Mouse (Mus musculus): ENCODE data around the gene Lrrc8d. TPM values are rescaled to one million over a fixed set of nuclear protein-coding genes. Genes with fewer than 3 reads are reported as not detected.

The Lrrc8d gene
- polyA plus RNA-seq, 1 experiment, result 5.7 TPM

GRCm38 (mm10) chr5:105736365-105736764 is 36.6 kb downstream of the Lrrc8d start:
- no peak for DNase-seq
- no peaks in the 10 kb centered on the region for H3K27me3 ChIP-seq (ENCODE audit: control insufficient read depth, insufficient read depth, low read length)
- H3K27ac ChIP-seq (ENCODE audit: control insufficient read depth, insufficient read depth, low read length), result no peak overlapping the region
- no peak for TF ChIP-seq POLR2A (IDR thresholded peaks at IDR 0.05; ENCODE audit: control insufficient read depth, extremely low read depth, insufficient read depth, low read length, poor library complexity)
- no peak for TF ChIP-seq CTCF (IDR thresholded peaks at IDR 0.05; ENCODE audit: borderline replicate concordance, control insufficient read depth, extremely low read depth, insufficient read depth, low read length, poor library complexity)
- WGBS, result 67% methylated on average over 6 of the region's 6 CpGs
- H3K36me3 ChIP-seq (ENCODE audit: control insufficient read depth, insufficient read depth, low read length), result no peaks in the 10 kb centered on the region
- no peak overlapping the region for H3K4me3 ChIP-seq (ENCODE audit: control insufficient read depth, insufficient read depth, low read length)
- H3K4me1 ChIP-seq (replicated peaks; ENCODE audit: control insufficient read depth, insufficient read depth, low read length), result peaks cover 12% of the 10 kb centered on the region

GRCm38 (mm10) chr5:105737145-105737544 is 37.4 kb downstream of the Lrrc8d start:
- DNase-seq, result no peak
- Histone ChIP-seq H3K27me3 (ENCODE audit: control insufficient read depth, insufficient read depth, low read length) (no peaks in the 10 kb centered on the region), H3K36me3 (ENCODE audit: control insufficient read depth, insufficient read depth, low read length) (no peaks in the 10 kb centered on the region), H3K4me3 (ENCODE audit: control insufficient read depth, insufficient read depth, low read length) (no peak overlapping the region), H3K4me1 (replicated peaks; ENCODE audit: control insufficient read depth, insufficient read depth, low read length) (peaks cover 6% of the 10 kb centered on the region), H3K27ac (ENCODE audit: control insufficient read depth, insufficient read depth, low read length) (no peak overlapping the region)
- TF ChIP-seq POLR2A (IDR thresholded peaks at IDR 0.05; ENCODE audit: control insufficient read depth, extremely low read depth, insufficient read depth, low read length, poor library complexity), result no peak
- no peak for TF ChIP-seq CTCF (IDR thresholded peaks at IDR 0.05; ENCODE audit: borderline replicate concordance, control insufficient read depth, extremely low read depth, insufficient read depth, low read length, poor library complexity)
- 89% methylated on average over 6 of the region's 6 CpGs for WGBS

GRCm38 (mm10) chr5:105740437-105740836 is 40.7 kb downstream of the Lrrc8d start:
- no peaks in the 10 kb centered on the region for H3K36me3 ChIP-seq (ENCODE audit: control insufficient read depth, insufficient read depth, low read length)

GRCm38 (mm10) chr5:105742641-105743040 is 42.9 kb downstream of the Lrrc8d start:
- no peak for DNase-seq
- no peaks in the 10 kb centered on the region for H3K27me3 ChIP-seq (ENCODE audit: control insufficient read depth, insufficient read depth, low read length)
- H3K27ac ChIP-seq (ENCODE audit: control insufficient read depth, insufficient read depth, low read length), result no peak overlapping the region
- 94% methylated on average over 5 of the region's 5 CpGs for WGBS
- TF ChIP-seq POLR2A (IDR thresholded peaks at IDR 0.05; ENCODE audit: control insufficient read depth, extremely low read depth, insufficient read depth, low read length, poor library complexity), result no peak
- no peak for TF ChIP-seq CTCF (IDR thresholded peaks at IDR 0.05; ENCODE audit: borderline replicate concordance, control insufficient read depth, extremely low read depth, insufficient read depth, low read length, poor library complexity)
- H3K36me3 ChIP-seq (ENCODE audit: control insufficient read depth, insufficient read depth, low read length), result no peaks in the 10 kb centered on the region
- H3K4me3 ChIP-seq (ENCODE audit: control insufficient read depth, insufficient read depth, low read length), result no peak overlapping the region
- peaks cover 6% of the 10 kb centered on the region for H3K4me1 ChIP-seq (replicated peaks; ENCODE audit: control insufficient read depth, insufficient read depth, low read length)

More at GRCm38 (mm10) chr5:105740437-105740836, 40.7 kb downstream of the Lrrc8d start:
- no peak for DNase-seq
- H3K27ac ChIP-seq (ENCODE audit: control insufficient read depth, insufficient read depth, low read length), result no peak overlapping the region
- H3K4me1 ChIP-seq (replicated peaks; ENCODE audit: control insufficient read depth, insufficient read depth, low read length), result peaks cover 2% of the 10 kb centered on the region
- no peak overlapping the region for H3K4me3 ChIP-seq (ENCODE audit: control insufficient read depth, insufficient read depth, low read length)
- H3K27me3 ChIP-seq (ENCODE audit: control insufficient read depth, insufficient read depth, low read length), result no peaks in the 10 kb centered on the region
- TF ChIP-seq POLR2A (IDR thresholded peaks at IDR 0.05; ENCODE audit: control insufficient read depth, extremely low read depth, insufficient read depth, low read length, poor library complexity), result no peak
- TF ChIP-seq CTCF (IDR thresholded peaks at IDR 0.05; ENCODE audit: borderline replicate concordance, control insufficient read depth, extremely low read depth, insufficient read depth, low read length, poor library complexity), result no peak
- WGBS, result 91% methylated on average over 7 of the region's 7 CpGs

- H3K27me3 ChIP-seq (ENCODE audit: control insufficient read depth, insufficient read depth, low read length), result no peaks in the 10 kb centered on the region
- no peak for DNase-seq
- H3K27ac ChIP-seq (ENCODE audit: control insufficient read depth, insufficient read depth, low read length), result no peak overlapping the region
- H3K4me3 ChIP-seq (ENCODE audit: control insufficient read depth, insufficient read depth, low read length), result no peak overlapping the region
- no peaks in the 10 kb centered on the region for H3K36me3 ChIP-seq (ENCODE audit: control insufficient read depth, insufficient read depth, low read length)
- peaks cover 6% of the 10 kb centered on the region for H3K4me1 ChIP-seq (replicated peaks; ENCODE audit: control insufficient read depth, insufficient read depth, low read length)
- TF ChIP-seq POLR2A (IDR thresholded peaks at IDR 0.05; ENCODE audit: control insufficient read depth, extremely low read depth, insufficient read depth, low read length, poor library complexity), result no peak
- no peak for TF ChIP-seq CTCF (IDR thresholded peaks at IDR 0.05; ENCODE audit: borderline replicate concordance, control insufficient read depth, extremely low read depth, insufficient read depth, low read length, poor library complexity)
- WGBS, result 38% methylated on average over 11 of the region's 11 CpGs
These were observed 45.6 kb downstream of the Lrrc8d start for GRCm38 (mm10) chr5:105745324-105745723.

GRCm38 (mm10) chr5:105745927-105746454 is 46.2 kb downstream of the Lrrc8d start:
- Histone ChIP-seq H3K27ac (ENCODE audit: control insufficient read depth, insufficient read depth, low read length) (no peak overlapping the region), H3K4me1 (replicated peaks; ENCODE audit: control insufficient read depth, insufficient read depth, low read length) (peaks cover 6% of the 10 kb centered on the region), H3K4me3 (ENCODE audit: control insufficient read depth, insufficient read depth, low read length) (no peak overlapping the region), H3K36me3 (ENCODE audit: control insufficient read depth, insufficient read depth, low read length) (no peaks in the 10 kb centered on the region), H3K27me3 (ENCODE audit: control insufficient read depth, insufficient read depth, low read length) (no peaks in the 10 kb centered on the region)
- WGBS, result 92% methylated on average over 5 of the region's 5 CpGs
- no peak for TF ChIP-seq CTCF (IDR thresholded peaks at IDR 0.05; ENCODE audit: borderline replicate concordance, control insufficient read depth, extremely low read depth, insufficient read depth, low read length, poor library complexity)
- TF ChIP-seq POLR2A (IDR thresholded peaks at IDR 0.05; ENCODE audit: control insufficient read depth, extremely low read depth, insufficient read depth, low read length, poor library complexity), result no peak
- DNase-seq, result no peak

GRCm38 (mm10) chr5:105754803-105755202 is 55.0 kb downstream of the Lrrc8d start:
- Histone ChIP-seq H3K36me3 (ENCODE audit: control insufficient read depth, insufficient read depth, low read length) (no peaks in the 10 kb centered on the region), H3K4me3 (ENCODE audit: control insufficient read depth, insufficient read depth, low read length) (no peak overlapping the region), H3K27ac (ENCODE audit: control insufficient read depth, insufficient read depth, low read length) (no peak overlapping the region), H3K27me3 (ENCODE audit: control insufficient read depth, insufficient read depth, low read length) (no peaks in the 10 kb centered on the region), H3K4me1 (replicated peaks; ENCODE audit: control insufficient read depth, insufficient read depth, low read length) (peaks cover 6% of the 10 kb centered on the region; the same call in 1 of the 2 replicates)
- TF ChIP-seq POLR2A (IDR thresholded peaks at IDR 0.05; ENCODE audit: control insufficient read depth, extremely low read depth, insufficient read depth, low read length, poor library complexity), result no peak
- 85% methylated on average over 7 of the region's 8 CpGs for WGBS
- no peak for DNase-seq

Measured in thymus, adult 2 months (tissue).